Mouse (Mus musculus): Measurements from ENCODE around the gene Ksr1.

GRCm38 (mm10) chr11:79002551-79002951, 143.7 kb downstream of the Ksr1 start:
- TF ChIP-seq CTCF (IDR thresholded peaks at IDR 0.05), result no peak
- 0 out of 2 replicates have a peak, but pooled peaks have one; percentile 22 for TF ChIP-seq POLR2A (IDR thresholded peaks at IDR 0.05; ENCODE audit: insufficient read depth, low read depth, low read length)

All from heart, adult 2 months (tissue).